Mouse (Mus musculus) kidney, adult 9 months (tissue): ENCODE results near the gene 4933427I04Rik.

Experiments
- DNase-seq: peaks from one replicate; pipeline ENCODE4 v3.0.0; 2022

The 4933427I04Rik gene

GRCm38 (mm10) chr4:123859379-123859778 lies at the start of gene 4933427I04Rik:
TSS of gene 4933427I04Rik (plus strand) at chr4:123859679.
- DNase-seq = no peak

- no peak for DNase-seq
These were observed 48.8 kb upstream of the 4933427I04Rik start for GRCm38 (mm10) chr4:123810475-123811295.

GRCm38 (mm10) chr4:123812525-123812924 lies 47.0 kb upstream of the 4933427I04Rik start:
- DNase-seq = no peak

GRCm38 (mm10) chr4:123814030-123814501 lies 45.4 kb upstream of the 4933427I04Rik start:
- DNase-seq = no peak

- no peak for DNase-seq
These were observed 40.3 kb upstream of the 4933427I04Rik start for GRCm38 (mm10) chr4:123819093-123819610.

GRCm38 (mm10) chr4:123842126-123842525 lies 17.4 kb upstream of the 4933427I04Rik start:
- DNase-seq = no peak

GRCm38 (mm10) chr4:123856888-123857287 lies 2.6 kb upstream of the 4933427I04Rik start:
- DNase-seq = no peak

- no peak for DNase-seq
These were observed 1.4 kb upstream of the 4933427I04Rik start for GRCm38 (mm10) chr4:123858090-123858489.

- no peak for DNase-seq
These were observed 324 bp downstream of the 4933427I04Rik start for GRCm38 (mm10) chr4:123859803-123860202.

- DNase-seq = no peak
These were observed 1.1 kb downstream of the 4933427I04Rik start for GRCm38 (mm10) chr4:123860621-123861020.

- DNase-seq = no peak
These were observed 34.2 kb downstream of the 4933427I04Rik start for GRCm38 (mm10) chr4:123893726-123894125.

- no peak for DNase-seq
These were observed 34.8 kb downstream of the 4933427I04Rik start for GRCm38 (mm10) chr4:123894295-123894694.

GRCm38 (mm10) chr4:123898696-123899095 lies 39.2 kb downstream of the 4933427I04Rik start:
- peak; percentile 32 for DNase-seq

GRCm38 (mm10) chr4:123903432-123903831 lies 44.0 kb downstream of the 4933427I04Rik start:
- DNase-seq = no peak

GRCm38 (mm10) chr4:123904333-123905125 lies 45.0 kb downstream of the 4933427I04Rik start, which contains the start of gene Mycbp:
TSS of gene Mycbp (plus strand) at chr4:123904832.
- DNase-seq = peak; percentile 99

GRCm38 (mm10) chr4:123905126-123905668 lies 45.7 kb downstream of the 4933427I04Rik start:
- no peak for DNase-seq

GRCm38 (mm10) chr4:123911503-123911902 lies 52.0 kb downstream of the 4933427I04Rik start:
- DNase-seq = no peak

- peak; percentile 36 for DNase-seq
These were observed 53.0 kb downstream of the 4933427I04Rik start for GRCm38 (mm10) chr4:123912431-123912830.
